Mouse (Mus musculus): Measurements from ENCODE around the gene Zfp513. TPM values are rescaled to one million over a fixed set of nuclear protein-coding genes. Genes with fewer than 3 reads are reported as not detected.
A peak's percentile ranks its signal among the peaks of the same experiment; 100 is the strongest.

Zfp513 gene
- polyA plus RNA-seq, 1 experiment = 38.1 TPM

DNA sequence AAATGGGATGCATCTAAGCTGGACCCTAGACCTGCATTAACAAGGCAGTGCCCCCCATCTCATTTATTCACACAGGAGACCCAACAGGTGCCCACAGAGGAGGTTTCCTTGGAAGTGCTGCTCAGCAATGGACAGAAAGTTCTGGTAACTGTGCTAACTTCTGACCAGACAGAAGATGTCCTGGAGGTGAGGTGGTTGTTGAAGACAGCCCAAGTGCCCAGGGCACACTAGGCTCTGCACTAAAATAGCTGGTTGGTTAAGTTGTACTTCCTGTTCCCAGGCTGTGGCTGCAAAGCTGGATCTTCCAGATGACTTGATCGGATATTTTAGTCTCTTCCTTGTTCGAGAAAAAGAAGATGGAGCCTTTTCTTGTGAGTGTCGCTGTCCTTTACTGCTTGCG, 6.4 kb downstream of the Zfp513 start:
- no peak for TF ChIP-seq POLR2A (IDR thresholded peaks at IDR 0.05; ENCODE audit: extremely low read depth, insufficient read depth, low read length)
- no peak for TF ChIP-seq CTCF (IDR thresholded peaks at IDR 0.05; ENCODE audit: extremely low read depth, insufficient read depth, low read length)
- H3K4me3 ChIP-seq (ENCODE audit: insufficient read depth, low read length) = no peak overlapping the region

GRCm38 (mm10) chr5:31194486-31195485, 7.3 kb downstream of the Zfp513 start:
- H3K4me3 ChIP-seq (ENCODE audit: insufficient read depth, low read length) = no peak overlapping the region
- TF ChIP-seq CTCF (IDR thresholded peaks at IDR 0.05; ENCODE audit: extremely low read depth, insufficient read depth, low read length) (no peak), POLR2A (IDR thresholded peaks at IDR 0.05; ENCODE audit: extremely low read depth, insufficient read depth, low read length) (no peak)
- no peak overlapping the region for H3K27ac ChIP-seq (ENCODE audit: insufficient read depth, low read length)
- H3K4me1 ChIP-seq (ENCODE audit: control insufficient read depth, insufficient read depth, low read length) = peaks cover 4% of the 10 kb centered on the region

More for the DNA sequence above, 6.4 kb downstream of the Zfp513 start:
- Histone ChIP-seq H3K27ac (ENCODE audit: insufficient read depth, low read length) (no peak overlapping the region), H3K4me1 (ENCODE audit: control insufficient read depth, insufficient read depth, low read length) (peaks cover 4% of the 10 kb centered on the region)

DNA sequence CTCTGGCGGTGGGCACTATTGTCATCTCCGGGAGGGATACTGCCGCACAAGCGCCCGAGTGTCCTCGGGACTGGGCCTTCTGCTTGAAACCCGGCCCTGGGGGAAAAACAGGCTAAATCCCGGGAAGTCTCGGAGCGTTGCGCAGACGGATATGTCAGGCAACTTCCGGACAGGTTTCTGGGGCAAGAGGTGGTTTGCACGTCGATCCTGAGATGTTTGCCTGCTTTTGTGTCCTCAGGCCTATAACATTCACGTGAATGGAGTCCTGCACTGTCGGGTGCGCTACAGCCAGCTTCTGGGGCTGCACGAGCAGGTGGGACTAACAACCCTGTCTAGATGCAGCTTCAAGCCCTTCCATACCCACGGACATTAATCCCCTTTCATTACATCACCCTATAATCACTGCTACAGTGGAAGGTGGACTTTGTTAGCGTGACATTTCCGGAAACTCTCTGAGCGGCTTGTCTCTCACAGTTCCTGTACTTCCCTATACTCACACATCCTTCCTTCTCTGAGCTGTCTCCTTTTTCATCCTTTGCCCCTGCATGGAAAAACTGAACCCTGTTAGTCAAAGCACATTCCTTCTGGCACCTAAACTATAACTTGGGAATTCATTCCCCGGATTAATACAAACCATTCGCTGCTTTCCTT, 8.3 kb downstream of the Zfp513 start:
- H3K4me1 ChIP-seq (ENCODE audit: control insufficient read depth, insufficient read depth, low read length) = peaks cover 4% of the 10 kb centered on the region
- TF ChIP-seq CTCF (IDR thresholded peaks at IDR 0.05; ENCODE audit: extremely low read depth, insufficient read depth, low read length) (no peak), POLR2A (IDR thresholded peaks at IDR 0.05; ENCODE audit: extremely low read depth, insufficient read depth, low read length) (no peak)
- peak overlapping the region; percentile 26 for H3K27ac ChIP-seq (ENCODE audit: insufficient read depth, low read length)
- peak overlapping the region; percentile 71 for H3K4me3 ChIP-seq (ENCODE audit: insufficient read depth, low read length)

- Histone ChIP-seq H3K27ac (ENCODE audit: insufficient read depth, low read length) (peak within 1 kb of the TSS; percentile 26), H3K4me1 (ENCODE audit: control insufficient read depth, insufficient read depth, low read length) (peaks cover 4% of the 10 kb centered on the region), H3K4me3 (ENCODE audit: insufficient read depth, low read length) (peak within 1 kb of the TSS; percentile 71)
- TF ChIP-seq CTCF (IDR thresholded peaks at IDR 0.05; ENCODE audit: extremely low read depth, insufficient read depth, low read length) (0 out of 2 replicates have a peak, but pooled peaks have one; percentile 12), POLR2A (IDR thresholded peaks at IDR 0.05; ENCODE audit: extremely low read depth, insufficient read depth, low read length) (peak; percentile 86)
Observed at GRCm38 (mm10) chr5:31192939-31193630, 9.0 kb downstream of the Zfp513 start, which contains the start of the genes Snx17 and Eif2b4. Gene Snx17, plus strand, starts transcription at chr5:31193227. Gene Eif2b4, minus strand, starts transcription at chr5:31193430.

GRCm38 (mm10) chr5:31192045-31192938, 9.8 kb downstream of the Zfp513 start:
- H3K4me1 ChIP-seq (ENCODE audit: control insufficient read depth, insufficient read depth, low read length) = peaks cover 4% of the 10 kb centered on the region
- H3K4me3 ChIP-seq (ENCODE audit: insufficient read depth, low read length) = peak overlapping the region; percentile 71
- TF ChIP-seq CTCF (IDR thresholded peaks at IDR 0.05; ENCODE audit: extremely low read depth, insufficient read depth, low read length) (no peak), POLR2A (IDR thresholded peaks at IDR 0.05; ENCODE audit: extremely low read depth, insufficient read depth, low read length) (no peak)
- H3K27ac ChIP-seq (ENCODE audit: insufficient read depth, low read length) = peak overlapping the region; percentile 17

- H3K4me3 ChIP-seq (ENCODE audit: insufficient read depth, low read length) = no peak overlapping the region
- TF ChIP-seq POLR2A (IDR thresholded peaks at IDR 0.05; ENCODE audit: extremely low read depth, insufficient read depth, low read length) (no peak), CTCF (IDR thresholded peaks at IDR 0.05; ENCODE audit: extremely low read depth, insufficient read depth, low read length) (no peak)
- peaks cover 4% of the 10 kb centered on the region for H3K4me1 ChIP-seq (ENCODE audit: control insufficient read depth, insufficient read depth, low read length)
- no peak overlapping the region for H3K27ac ChIP-seq (ENCODE audit: insufficient read depth, low read length)
Observed at GRCm38 (mm10) chr5:31190201-31190600, 11.9 kb downstream of the Zfp513 start.

DNA sequence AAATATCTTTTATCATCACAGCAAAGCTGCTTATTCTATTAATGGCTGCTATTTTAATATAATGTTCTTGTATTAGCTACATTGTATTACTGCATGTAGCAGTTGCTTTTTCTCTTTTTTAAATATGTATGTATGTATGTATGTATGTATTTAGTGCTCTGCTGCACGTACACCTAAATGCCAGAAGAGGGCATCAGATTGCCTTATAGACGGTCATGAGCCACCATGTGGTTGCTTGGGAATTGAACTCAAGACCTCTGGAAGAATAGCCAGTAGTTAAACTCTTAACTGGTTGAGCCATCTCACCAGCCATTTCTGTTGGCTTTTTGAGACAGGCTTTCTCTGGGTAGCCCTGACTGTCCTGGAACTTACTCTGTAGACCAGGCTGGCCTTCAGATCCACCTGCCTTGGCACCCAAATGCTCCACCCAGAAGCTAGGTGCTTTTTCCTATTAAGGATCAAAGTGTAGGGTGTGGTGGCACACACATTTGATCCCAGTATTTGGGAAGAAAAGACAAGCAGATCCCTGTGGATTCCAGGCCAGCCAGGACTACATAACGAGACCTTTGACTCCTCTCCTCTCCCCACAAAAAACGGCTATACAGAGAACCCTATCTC, 13.8 kb downstream of the Zfp513 start:
- H3K27ac ChIP-seq (ENCODE audit: insufficient read depth, low read length) = no peak overlapping the region
- peaks cover 2% of the 10 kb centered on the region; the same call in 1 of the 2 replicates for H3K4me1 ChIP-seq (ENCODE audit: control insufficient read depth, insufficient read depth, low read length)
- H3K4me3 ChIP-seq (ENCODE audit: insufficient read depth, low read length) = no peak overlapping the region
- TF ChIP-seq POLR2A (IDR thresholded peaks at IDR 0.05; ENCODE audit: extremely low read depth, insufficient read depth, low read length) = no peak
- TF ChIP-seq CTCF (IDR thresholded peaks at IDR 0.05; ENCODE audit: extremely low read depth, insufficient read depth, low read length) = peak; percentile 13; the same call in 1 of the 2 replicates

- no peak overlapping the region for H3K27ac ChIP-seq (ENCODE audit: insufficient read depth, low read length)
- no peaks in the 10 kb centered on the region for H3K4me1 ChIP-seq (ENCODE audit: control insufficient read depth, insufficient read depth, low read length)
- TF ChIP-seq CTCF (IDR thresholded peaks at IDR 0.05; ENCODE audit: extremely low read depth, insufficient read depth, low read length) (no peak), POLR2A (IDR thresholded peaks at IDR 0.05; ENCODE audit: extremely low read depth, insufficient read depth, low read length) (no peak)
- H3K4me3 ChIP-seq (ENCODE audit: insufficient read depth, low read length) = no peak overlapping the region
Observed at GRCm38 (mm10) chr5:31183678-31184077, 18.4 kb downstream of the Zfp513 start.

Measured in cortical plate, adult 2 months (tissue).